Comparison of ENCODE assay signal across 8 mouse cellular contexts in the genomic region with DNA sequence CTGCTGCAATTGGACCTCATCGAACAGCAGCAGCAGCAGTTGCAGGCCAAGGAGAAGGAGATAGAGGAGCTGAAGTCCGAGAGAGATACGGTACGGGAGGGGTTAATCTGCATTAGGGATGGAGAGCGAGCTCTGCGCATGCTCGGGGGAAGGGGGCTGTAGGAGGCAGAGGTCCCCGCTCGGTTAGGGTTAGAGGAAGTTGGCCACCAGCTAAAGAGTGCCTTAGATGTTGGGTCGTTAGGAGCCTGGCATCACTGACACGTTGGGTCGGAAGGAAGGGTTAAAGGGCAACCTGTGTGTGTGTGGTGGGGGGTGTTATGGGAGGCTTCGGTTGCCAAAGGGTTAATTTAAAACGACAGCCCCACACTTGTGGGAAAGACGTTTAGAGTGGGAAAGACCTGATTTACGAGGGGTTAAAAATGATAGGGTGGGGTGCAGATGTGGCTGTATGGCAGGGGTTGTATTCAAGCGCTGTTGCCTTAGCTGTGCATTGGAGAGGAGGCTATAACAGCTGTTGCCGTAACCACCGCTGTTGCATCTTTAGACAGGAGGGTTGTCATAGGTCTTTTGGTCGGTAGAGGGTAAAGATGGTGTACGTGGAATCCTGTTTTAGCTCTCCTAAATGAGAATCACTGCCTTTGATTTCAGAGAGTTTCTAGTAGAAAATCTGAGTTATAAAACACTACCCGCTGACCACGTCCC. TPM values are rescaled to one million over a fixed set of nuclear protein-coding genes. Genes with fewer than 3 reads are reported as not detected.
A peak's percentile ranks its signal among the peaks of the same experiment; 100 is the strongest.
DNase-seq lines count a peak whose midpoint lies in the region; ATAC-seq lines count a peak whose summit lies in the region.

No protein-coding gene starts in this region.

- peak overlapping the region; percentile 100 for H3K9ac ChIP-seq in limb, embryonic 15.5 days

- H3K9me3 ChIP-seq in embryonic facial prominence, embryonic 10.5 days = no peaks in the 10 kb centered on the region
- H3K9me3 ChIP-seq in limb, embryonic 15.5 days = no peaks in the 10 kb centered on the region

- H3K4me2 ChIP-seq in limb, embryonic 15.5 days = peak overlapping the region; percentile 83

- no peaks in the 10 kb centered on the region for H3K27me3 ChIP-seq in embryonic facial prominence, embryonic 10.5 days (replicated peaks; ENCODE audit: low read depth, poor library complexity, severe bottlenecking)
- H3K27me3 ChIP-seq in limb, embryonic 15.5 days = no peaks in the 10 kb centered on the region

- DNase-seq in 416B (ENCODE audit: low read depth) = peak; percentile 67
- DNase-seq in ZHBTc4 (ENCODE audit: low read depth, low spot score) = peak; percentile 76
- DNase-seq in embryonic facial prominence, embryonic 10.5 days (ENCODE audit: low spot score) = peak; percentile 87
- DNase-seq in heart, adult 18-20 months = peak; percentile 62 to 75
- DNase-seq in kidney, adult 18-20 months = peak; percentile 61
- DNase-seq in thymus, adult 18-20 months = peak; percentile 56 to 71

- peaks cover 45% of the 10 kb centered on the region for H3K36me3 ChIP-seq in embryonic facial prominence, embryonic 10.5 days (replicated peaks)
- peaks cover 32% of the 10 kb centered on the region for H3K36me3 ChIP-seq in limb, embryonic 15.5 days

- peak overlapping the region; percentile 100 for H3K27ac ChIP-seq in embryonic facial prominence, embryonic 10.5 days (replicated peaks)
- H3K27ac ChIP-seq in limb, embryonic 15.5 days = peak overlapping the region; percentile 100

- peaks cover 53% of the 10 kb centered on the region for H3K4me1 ChIP-seq in embryonic facial prominence, embryonic 10.5 days
- peaks cover 27% of the 10 kb centered on the region for H3K4me1 ChIP-seq in limb, embryonic 15.5 days

- 4% methylated on average over 23 of the region's 23 CpGs for WGBS in embryonic facial prominence, embryonic 10.5 days
- WGBS in limb, embryonic 15.5 days = 2% methylated on average over 23 of the region's 23 CpGs

- peak overlapping the region; percentile 100 for H3K4me3 ChIP-seq in embryonic facial prominence, embryonic 10.5 days
- H3K4me3 ChIP-seq in limb, embryonic 15.5 days = peak overlapping the region; percentile 100

- peak; percentile 32; the same call in 1 of the 2 replicates for ATAC-seq in limb, embryonic 15.5 days (ENCODE audit: insufficient number of reproducible peaks, low FRiP score, low TSS enrichment, low read depth)
- peak; percentile 38 for ATAC-seq in monocyte, adult 5-6 weeks (replicated peaks; ENCODE audit: insufficient number of reproducible peaks, low FRiP score, low TSS enrichment, poor library complexity, severe bottlenecking)

RNA-seq across cellular contexts. Expression of gene Msl1, which starts 1.4 kb away (rescaled TPM):
- polyA plus RNA-seq in embryonic facial prominence, embryonic 10.5 days (2016; fragmentation: Nextera tagmentation; extraction: Ambion mirVana) = 23.4 and 23.5 TPM in 2 replicates
- 10 to 100 TPM; 71.7 to 73.3 TPM for total RNA-seq in heart, adult 18-20 months (2021)
- polyA plus RNA-seq in limb, embryonic 15.5 days (2015; fragmentation: Nextera tagmentation; extraction: Ambion mirVana) = 22.9 and 25.8 TPM in 2 replicates
- 108 to 125 TPM (median 112 TPM) in 3 replicates for total RNA-seq in monocyte, adult 5-6 weeks (2017)

RNA-seq across cellular contexts. Expression of gene Casc3, which starts 8.0 kb away (rescaled TPM):
- 47.5 and 48.3 TPM in 2 replicates for polyA plus RNA-seq in embryonic facial prominence, embryonic 10.5 days (2016; fragmentation: Nextera tagmentation; extraction: Ambion mirVana)
- 10 to 100 TPM; 17.2 to 19.3 TPM for total RNA-seq in heart, adult 18-20 months (2021)
- polyA plus RNA-seq in limb, embryonic 15.5 days (2015; fragmentation: Nextera tagmentation; extraction: Ambion mirVana) = 30.0 and 32.5 TPM in 2 replicates
- total RNA-seq in monocyte, adult 5-6 weeks (2017) = 47.5 to 51.5 TPM (median 49.5 TPM) in 3 replicates

RNA-seq across cellular contexts. Expression of gene Nr1d1, which starts 21.5 kb away (rescaled TPM):
- 1.1 and 1.8 TPM in 2 replicates for polyA plus RNA-seq in embryonic facial prominence, embryonic 10.5 days (2016; fragmentation: Nextera tagmentation; extraction: Ambion mirVana)
- total RNA-seq in heart, adult 18-20 months (2021) = 10 to 100 TPM; 54.2 to 67.6 TPM
- 1.2 TPM in 2 replicates for polyA plus RNA-seq in limb, embryonic 15.5 days (2015; fragmentation: Nextera tagmentation; extraction: Ambion mirVana)
- 0.68 to 4.7 TPM (median 1.9 TPM) in 3 replicates for total RNA-seq in monocyte, adult 5-6 weeks (2017)

RNA-seq across cellular contexts. Expression of gene Rapgefl1, which starts 39.9 kb away (rescaled TPM):
- polyA plus RNA-seq in embryonic facial prominence, embryonic 10.5 days (2016; fragmentation: Nextera tagmentation; extraction: Ambion mirVana) = 1.4 and 1.8 TPM in 2 replicates
- under 1 TPM; 0.72 to 0.82 TPM for total RNA-seq in heart, adult 18-20 months (2021)
- 11.1 TPM in 2 replicates for polyA plus RNA-seq in limb, embryonic 15.5 days (2015; fragmentation: Nextera tagmentation; extraction: Ambion mirVana)
- total RNA-seq in monocyte, adult 5-6 weeks (2017) = not detected in 3 replicates

RNA-seq across cellular contexts. Expression of gene Thra, which starts 56.2 kb away (rescaled TPM):
- polyA plus RNA-seq in embryonic facial prominence, embryonic 10.5 days (2016; fragmentation: Nextera tagmentation; extraction: Ambion mirVana) = 8.8 and 9.1 TPM in 2 replicates
- 100 to 1,000 TPM in 1 of 2 experiments, 10 to 100 TPM in 1; 99.7 to 103 TPM for total RNA-seq in heart, adult 18-20 months (2021)
- 38.4 and 39.6 TPM in 2 replicates for polyA plus RNA-seq in limb, embryonic 15.5 days (2015; fragmentation: Nextera tagmentation; extraction: Ambion mirVana)
- 3.4 to 5.4 TPM (median 4.3 TPM) in 3 replicates for total RNA-seq in monocyte, adult 5-6 weeks (2017)

Comparison
In these comparisons a context has a peak if more than half of its experiments do, and no peak if none do; other contexts are left out.
1. Peak in every context shown above with its lines: DNase-seq, ATAC-seq, H3K4me3 ChIP-seq and H3K27ac ChIP-seq.